Mouse (Mus musculus): ENCODE data around the gene Aen.

Gene Aen

GRCm38 (mm10) chr7:78942544-78942943 is 46.9 kb downstream of the Aen start:
- no peak for DNase-seq

- DNase-seq, result peak in 1 of 2 experiments; percentile 20
Measured at GRCm38 (mm10) chr7:78953886-78954572, 58.4 kb downstream of the Aen start.

- no peak for DNase-seq
Measured at GRCm38 (mm10) chr7:78954619-78955018, 59.0 kb downstream of the Aen start.

GRCm38 (mm10) chr7:78955086-78955485 is 59.4 kb downstream of the Aen start:
- no peak for DNase-seq

- DNase-seq, result peak; percentile 31 to 67
Measured at GRCm38 (mm10) chr7:78958499-78959073, 62.9 kb downstream of the Aen start.

Data from kidney, postnatal 25 days (tissue).